Mouse (Mus musculus) testis, adult 2 months (tissue): ENCODE data around the gene Bcl2l2.

Experiments
- CTCF ChIP-seq: fragments of 200-500 bp; IDR thresholded peaks from 2 replicates; pipeline ENCODE4 v1.5.1; 2012; ENCODE audit warnings: low read depth, mild to moderate bottlenecking, inconsistent platforms, low read length, moderate library complexity; ENCODE audit not compliant: control insufficient read depth, insufficient read depth, insufficient replicate concordance
- POLR2A ChIP-seq: fragments of 200-500 bp; IDR thresholded peaks from 2 replicates; pipeline ENCODE4 v1.6.1; 2012; ENCODE audit warnings: low read depth, mild to moderate bottlenecking, inconsistent platforms, low read length, moderate library complexity; ENCODE audit not compliant: control insufficient read depth

GRCm38 (mm10) chr14:54932645-54933150, 49.5 kb downstream of the Bcl2l2 start, which contains the start of gene Il25:
- TF ChIP-seq CTCF: no peak
- no peak for TF ChIP-seq POLR2A
